Mouse (Mus musculus): ENCODE results near the gene Mblac2. TPM values are rescaled to one million over a fixed set of nuclear protein-coding genes. Genes with fewer than 3 reads are reported as not detected.
"Not testable (repeated sequence)": the region's sequence is repeated elsewhere in the genome, so short reads cannot be mapped to it uniquely, and the experiment has no call there.

Mblac2 gene
- polyA plus RNA-seq, 1 experiment, result 9.1 TPM

- peak overlapping the region; percentile 94 for H3K27ac ChIP-seq (ENCODE audit: control insufficient read depth, insufficient read depth, low read depth, low read length, poor library complexity)
- H3K4me1 ChIP-seq (ENCODE audit: control insufficient read depth, insufficient read depth, low read length), result no peaks in the 10 kb centered on the region; the same call in 1 of the 2 replicates
- peak overlapping the region; percentile 94 for H3K4me3 ChIP-seq (replicated peaks; ENCODE audit: control insufficient read depth, low read depth, low read length)
- 2% methylated on average over 42 of the region's 42 CpGs for WGBS
- TF ChIP-seq POLR2A (IDR thresholded peaks at IDR 0.05; ENCODE audit: borderline replicate concordance, control insufficient read depth, low read depth, low read length), result no peak
- no peak for TF ChIP-seq CTCF (IDR thresholded peaks at IDR 0.05; ENCODE audit: control insufficient read depth, insufficient read depth, low read length)
Observed at GRCm38 (mm10) chr13:81711546-81712371, 618 bp downstream of the Mblac2 start.

GRCm38 (mm10) chr13:81713896-81714295 is 2.8 kb downstream of the Mblac2 start:
- H3K4me1 ChIP-seq (ENCODE audit: control insufficient read depth, insufficient read depth, low read length), result no peaks in the 10 kb centered on the region; the same call in 1 of the 2 replicates
- 66% methylated on average over 1 of the region's 1 CpGs for WGBS

GRCm38 (mm10) chr13:81728141-81728540 is 17.0 kb downstream of the Mblac2 start:
- WGBS, result 91% methylated on average over 12 of the region's 12 CpGs
- not testable (repeated sequence) for H3K4me1 ChIP-seq (ENCODE audit: control insufficient read depth, insufficient read depth, low read length); H3K4me3 ChIP-seq (replicated peaks; ENCODE audit: control insufficient read depth, low read depth, low read length); H3K27ac ChIP-seq (ENCODE audit: control insufficient read depth, insufficient read depth, low read depth, low read length, poor library complexity)

More at GRCm38 (mm10) chr13:81713896-81714295, 2.8 kb downstream of the Mblac2 start:
- TF ChIP-seq CTCF (IDR thresholded peaks at IDR 0.05; ENCODE audit: control insufficient read depth, insufficient read depth, low read length) (no peak), POLR2A (IDR thresholded peaks at IDR 0.05; ENCODE audit: borderline replicate concordance, control insufficient read depth, low read depth, low read length) (no peak)
- H3K27ac ChIP-seq (ENCODE audit: control insufficient read depth, insufficient read depth, low read depth, low read length, poor library complexity), result no peak overlapping the region
- no peak overlapping the region for H3K4me3 ChIP-seq (replicated peaks; ENCODE audit: control insufficient read depth, low read depth, low read length)

- Histone ChIP-seq H3K4me1 (ENCODE audit: control insufficient read depth, insufficient read depth, low read length) (no peaks in the 10 kb centered on the region), H3K4me3 (replicated peaks; ENCODE audit: control insufficient read depth, low read depth, low read length) (no peak overlapping the region), H3K27ac (ENCODE audit: control insufficient read depth, insufficient read depth, low read depth, low read length, poor library complexity) (no peak overlapping the region)
- WGBS, result 93% methylated on average over 4 of the region's 4 CpGs
- TF ChIP-seq CTCF (IDR thresholded peaks at IDR 0.05; ENCODE audit: control insufficient read depth, insufficient read depth, low read length) (no peak), POLR2A (IDR thresholded peaks at IDR 0.05; ENCODE audit: borderline replicate concordance, control insufficient read depth, low read depth, low read length) (no peak)
Observed at GRCm38 (mm10) chr13:81729102-81729501, 18.0 kb downstream of the Mblac2 start.

GRCm38 (mm10) chr13:81730362-81730761 is 19.2 kb downstream of the Mblac2 start:
- H3K27ac ChIP-seq (ENCODE audit: control insufficient read depth, insufficient read depth, low read depth, low read length, poor library complexity), result no peak overlapping the region

GRCm38 (mm10) chr13:81736606-81737005 is 25.5 kb downstream of the Mblac2 start:
- TF ChIP-seq CTCF (IDR thresholded peaks at IDR 0.05; ENCODE audit: control insufficient read depth, insufficient read depth, low read length) (no peak), POLR2A (IDR thresholded peaks at IDR 0.05; ENCODE audit: borderline replicate concordance, control insufficient read depth, low read depth, low read length) (no peak)
- Histone ChIP-seq H3K4me3 (replicated peaks; ENCODE audit: control insufficient read depth, low read depth, low read length) (no peak overlapping the region), H3K4me1 (ENCODE audit: control insufficient read depth, insufficient read depth, low read length) (peaks cover 1% of the 10 kb centered on the region; the same call in 1 of the 2 replicates), H3K27ac (ENCODE audit: control insufficient read depth, insufficient read depth, low read depth, low read length, poor library complexity) (no peak overlapping the region)
- WGBS, result 68% methylated on average over 5 of the region's 5 CpGs

More at GRCm38 (mm10) chr13:81730362-81730761, 19.2 kb downstream of the Mblac2 start:
- no peak for TF ChIP-seq CTCF (IDR thresholded peaks at IDR 0.05; ENCODE audit: control insufficient read depth, insufficient read depth, low read length)
- no peak overlapping the region for H3K4me3 ChIP-seq (replicated peaks; ENCODE audit: control insufficient read depth, low read depth, low read length)
- 61% methylated on average over 1 of the region's 1 CpGs for WGBS
- no peaks in the 10 kb centered on the region for H3K4me1 ChIP-seq (ENCODE audit: control insufficient read depth, insufficient read depth, low read length)

GRCm38 (mm10) chr13:81740898-81741297 is 29.8 kb downstream of the Mblac2 start:
- TF ChIP-seq POLR2A (IDR thresholded peaks at IDR 0.05; ENCODE audit: borderline replicate concordance, control insufficient read depth, low read depth, low read length) (no peak), CTCF (IDR thresholded peaks at IDR 0.05; ENCODE audit: control insufficient read depth, insufficient read depth, low read length) (0 out of 2 replicates have a peak, but pooled peaks have one; percentile 22)
- Histone ChIP-seq H3K27ac (ENCODE audit: control insufficient read depth, insufficient read depth, low read depth, low read length, poor library complexity) (peak overlapping the region; percentile 31; the same call in 1 of the 2 replicates), H3K4me1 (ENCODE audit: control insufficient read depth, insufficient read depth, low read length) (peaks cover 1% of the 10 kb centered on the region; the same call in 1 of the 2 replicates), H3K4me3 (replicated peaks; ENCODE audit: control insufficient read depth, low read depth, low read length) (no peak overlapping the region)
- WGBS, result 3% methylated on average over 3 of the region's 3 CpGs

GRCm38 (mm10) chr13:81743391-81744091 is 32.4 kb downstream of the Mblac2 start:
- Histone ChIP-seq H3K4me1 (ENCODE audit: control insufficient read depth, insufficient read depth, low read length) (peaks cover 1% of the 10 kb centered on the region; the same call in 1 of the 2 replicates), H3K4me3 (replicated peaks; ENCODE audit: control insufficient read depth, low read depth, low read length) (no peak overlapping the region), H3K27ac (ENCODE audit: control insufficient read depth, insufficient read depth, low read depth, low read length, poor library complexity) (no peak overlapping the region)
- WGBS, result 68% methylated on average over 10 of the region's 10 CpGs
- no peak for TF ChIP-seq POLR2A (IDR thresholded peaks at IDR 0.05; ENCODE audit: borderline replicate concordance, control insufficient read depth, low read depth, low read length)
- no peak for TF ChIP-seq CTCF (IDR thresholded peaks at IDR 0.05; ENCODE audit: control insufficient read depth, insufficient read depth, low read length)
